Mouse (Mus musculus): Measurements from ENCODE around the gene Fbxo42.

Gene Fbxo42

DNA sequence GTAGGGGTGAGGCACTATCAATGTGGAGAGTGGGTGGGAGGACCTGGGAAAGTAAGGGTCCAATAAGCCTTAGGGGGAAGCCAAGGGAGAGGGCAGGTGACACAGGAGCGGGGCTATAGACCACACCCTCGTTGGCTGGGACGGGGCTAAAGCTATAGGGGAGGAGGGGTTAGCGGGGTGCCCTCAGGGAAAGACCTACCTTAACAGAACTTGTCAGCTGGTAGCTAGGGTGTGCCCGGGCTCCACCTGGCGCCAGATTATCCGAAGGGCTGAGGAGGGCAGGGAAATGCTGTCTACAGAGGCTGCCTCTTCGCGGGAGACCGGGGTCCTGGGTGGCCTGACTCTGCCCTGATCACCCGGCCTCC is 100.9 kb downstream of the Fbxo42 start:
- DNase-seq (ENCODE audit: extremely low spot score, low spot score), result no peak

DNA sequence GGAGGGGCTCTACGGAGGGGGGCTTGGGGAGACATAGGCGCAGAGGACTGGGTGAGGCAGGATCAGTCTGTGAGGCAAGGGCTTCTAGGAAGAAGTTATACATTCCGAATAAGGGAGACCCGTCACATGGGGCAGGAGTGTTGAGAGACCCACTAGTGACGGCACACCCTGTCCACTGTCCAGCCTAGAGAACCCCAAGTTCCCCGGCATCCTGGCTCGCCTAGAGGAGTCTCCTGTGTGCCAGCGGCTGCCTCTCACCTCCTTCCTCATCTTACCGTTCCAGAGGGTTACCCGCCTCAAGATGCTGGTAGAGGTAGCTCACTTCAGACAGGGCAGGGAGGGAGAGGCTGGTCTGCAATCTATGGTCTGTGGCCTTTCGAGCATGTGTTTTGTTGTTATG is 101.7 kb downstream of the Fbxo42 start:
- DNase-seq (ENCODE audit: extremely low spot score, low spot score), result no peak

DNA sequence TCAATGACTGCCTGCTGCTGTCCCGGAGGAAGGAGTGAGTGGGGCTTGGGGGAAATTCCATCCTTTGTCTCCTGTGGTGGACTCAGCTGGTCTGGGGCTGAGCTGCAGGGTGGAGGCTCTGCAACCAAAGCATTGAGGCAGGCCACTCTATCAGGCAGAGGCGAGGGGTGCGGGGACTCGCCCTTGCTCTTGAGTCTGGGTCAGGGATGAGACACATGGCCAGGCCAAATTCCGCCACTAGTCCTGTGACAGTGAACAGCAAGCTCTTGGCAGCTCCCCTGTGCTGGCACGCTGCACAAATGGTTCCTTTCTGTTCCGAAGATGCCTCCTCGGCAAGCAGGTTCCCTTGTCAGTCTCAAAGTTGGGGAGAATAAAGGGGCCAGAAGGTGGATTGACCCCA is 103.4 kb downstream of the Fbxo42 start:
- no peak for DNase-seq (ENCODE audit: extremely low spot score, low spot score)

DNA sequence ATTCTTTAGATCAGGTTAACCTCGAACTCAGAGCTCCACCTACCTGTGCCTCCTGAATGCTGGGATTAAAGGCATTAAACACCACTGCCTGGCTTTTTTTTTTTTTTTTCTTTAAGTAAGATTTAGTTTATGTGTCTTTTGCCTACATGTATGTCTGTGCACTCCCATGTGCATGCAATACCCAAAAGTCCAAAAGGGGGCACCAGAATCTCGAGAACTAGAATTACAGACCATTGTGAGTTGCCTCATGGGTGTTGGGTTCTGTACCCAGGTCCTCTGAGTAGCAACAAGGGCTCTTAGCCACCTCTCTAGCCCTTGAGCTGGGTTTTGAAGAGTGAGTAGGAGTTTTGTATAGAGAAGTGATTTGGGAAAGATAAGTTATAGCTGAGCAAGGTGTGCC is 104.9 kb downstream of the Fbxo42 start:
- DNase-seq (ENCODE audit: extremely low spot score, low spot score), result no peak
